Mouse (Mus musculus) forebrain, embryonic 13.5 days (tissue): ENCODE measurements around the gene Lrrn4cl. TPM values are rescaled to one million over a fixed set of nuclear protein-coding genes. Genes with fewer than 3 reads are reported as not detected.
"Not testable (repeated sequence)": the region's sequence is repeated elsewhere in the genome, so short reads cannot be mapped to it uniquely, and the experiment has no call there.

Experiments
- ATAC-seq: fragments of 200-750 bp; cut with Nextera tagmentation; 2 replicates; pipeline ENCODE4 v1.8.0; 2017
- H3K27ac ChIP-seq: fragments of 300-500 bp; sonication (generic); 2 replicates; pipeline ENCODE4 v1.5.1; 2015; ENCODE audit warnings: inconsistent platforms, mild to moderate bottlenecking, moderate library complexity
- H3K27me3 ChIP-seq: fragments of 300-500 bp; sonication (generic); 2 replicates; pipeline ENCODE4 v1.6.1; 2015; ENCODE audit warnings: mild to moderate bottlenecking, inconsistent platforms
- H3K36me3 ChIP-seq: fragments of 300-500 bp; sonication (generic); 2 replicates; pipeline ENCODE4 v1.6.1; 2015; ENCODE audit warnings: mild to moderate bottlenecking, inconsistent platforms; ENCODE audit not compliant: poor library complexity, severe bottlenecking
- H3K4me1 ChIP-seq: fragments of 300-500 bp; sonication (generic); 2 replicates; pipeline ENCODE4 v1.6.1; 2015; ENCODE audit warnings: inconsistent platforms
- H3K4me2 ChIP-seq: fragments of 300-500 bp; sonication (generic); 2 replicates; pipeline ENCODE4 v1.6.1; 2015; ENCODE audit warnings: inconsistent platforms, mild to moderate bottlenecking, moderate library complexity
- H3K4me3 ChIP-seq: fragments of 300-500 bp; sonication (generic); 2 replicates; pipeline ENCODE4 v1.5.1; 2015; ENCODE audit warnings: mild to moderate bottlenecking, inconsistent platforms
- H3K9ac ChIP-seq: fragments of 300-500 bp; sonication (generic); 2 replicates; pipeline ENCODE4 v1.6.1; 2015; ENCODE audit warnings: mild to moderate bottlenecking, inconsistent platforms
- H3K9me3 ChIP-seq: fragments of 300-500 bp; sonication (generic); replicated peaks from 2 replicates; pipeline ENCODE4 v1.6.1; 2016; ENCODE audit warnings: inconsistent platforms
- WGBS: fragments of 180-500 bp; shearing (Covaris S2); methylation state at CpG from one replicate; pipeline ENCODE4 v1.1.7; 2015; 5-methylcytosine and 5-hydroxymethylcytosine counted together
- polyA plus RNA-seq: library from polyadenylated mRNA; unstranded; fragments of >200 nt; fragmentation: Nextera tagmentation; extraction: Ambion mirVana; gene quantifications from 2 replicates; pipeline ENCODE4 v1.2.1, GENCODE M21; 2015

Lrrn4cl gene
- polyA plus RNA-seq, 1 experiment from 2014 or later: 0.39 TPM

DNA sequence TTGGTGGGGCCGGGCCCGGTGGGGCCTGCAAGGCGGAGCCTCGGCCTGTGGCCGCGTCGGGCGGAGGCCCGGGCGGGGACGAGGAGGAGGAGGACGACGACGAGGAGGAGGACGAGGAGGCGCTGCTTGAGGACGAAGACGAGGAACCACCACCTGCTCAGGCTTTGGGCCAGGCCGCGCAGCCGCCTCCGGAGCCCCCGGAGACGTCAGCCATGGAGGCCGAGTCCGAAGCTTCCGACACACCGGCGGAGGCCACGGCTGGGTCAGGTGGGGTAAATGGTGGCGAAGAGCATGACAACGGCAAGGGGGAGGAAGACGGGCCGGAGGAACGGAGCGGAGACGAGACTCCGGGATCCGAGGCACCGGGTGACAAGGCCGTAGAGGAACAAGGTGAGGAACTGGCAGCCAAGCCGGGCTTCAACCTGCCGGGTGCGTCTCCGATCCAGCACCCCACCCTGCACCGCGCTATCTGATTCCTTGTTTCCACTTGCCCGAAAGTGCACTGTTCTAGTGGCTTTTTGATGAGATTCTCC is 30.1 kb upstream of the Lrrn4cl start:
- peaks cover 43% of the 10 kb centered on the region for H3K36me3 ChIP-seq
- H3K9ac ChIP-seq: peak overlapping the region; percentile 99
- no peaks in the 10 kb centered on the region for H3K27me3 ChIP-seq
- under 1% methylated on average over 48 of the region's 48 CpGs for WGBS
- no peak for ATAC-seq
- H3K4me2 ChIP-seq: peak overlapping the region; percentile 92
- H3K4me1 ChIP-seq: peaks cover 53% of the 10 kb centered on the region
- peak overlapping the region; percentile 100 for H3K4me3 ChIP-seq
- H3K9me3 ChIP-seq: no peaks in the 10 kb centered on the region
- H3K27ac ChIP-seq: peak overlapping the region; percentile 99

DNA sequence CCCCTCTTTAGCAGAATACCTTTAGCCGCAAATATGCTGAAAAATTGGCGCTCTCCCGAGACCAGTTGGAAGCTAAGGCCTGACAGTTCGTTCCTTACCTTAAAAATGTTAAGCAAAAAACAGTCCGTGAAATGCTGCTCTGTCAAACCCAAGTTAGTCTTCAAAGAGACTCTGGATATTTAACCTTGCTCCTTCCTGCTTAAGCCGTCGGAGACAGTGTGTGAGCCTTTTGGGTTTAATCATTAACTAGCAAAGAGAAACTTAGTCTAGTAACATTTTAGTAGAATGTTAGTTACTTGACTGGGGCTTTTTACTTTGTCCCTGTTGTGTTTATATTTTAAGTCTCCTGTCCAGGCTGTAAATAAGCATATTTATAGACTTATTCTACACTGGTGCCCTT is 29.4 kb upstream of the Lrrn4cl start:
- WGBS: 1% methylated on average over 7 of the region's 7 CpGs
- Histone ChIP-seq H3K9me3 (no peaks in the 10 kb centered on the region), H3K9ac (peak overlapping the region; percentile 99), H3K4me2 (peak overlapping the region; percentile 92), H3K4me1 (peaks cover 48% of the 10 kb centered on the region), H3K27ac (no peak overlapping the region), H3K4me3 (peak overlapping the region; percentile 100), H3K36me3 (peaks cover 44% of the 10 kb centered on the region), H3K27me3 (no peaks in the 10 kb centered on the region)
- no peak for ATAC-seq

GRCm38 (mm10) chr19:8822696-8823095 is 27.9 kb upstream of the Lrrn4cl start:
- ATAC-seq: no peak
- H3K27ac ChIP-seq: no peak overlapping the region
- H3K4me1 ChIP-seq: peaks cover 33% of the 10 kb centered on the region
- peak overlapping the region; percentile 99 for H3K9ac ChIP-seq
- H3K9me3 ChIP-seq: no peaks in the 10 kb centered on the region
- 78% methylated on average over 8 of the region's 8 CpGs for WGBS
- H3K4me3 ChIP-seq: peak overlapping the region; percentile 100
- peaks cover 51% of the 10 kb centered on the region for H3K36me3 ChIP-seq
- H3K4me2 ChIP-seq: peak overlapping the region; percentile 92
- H3K27me3 ChIP-seq: no peaks in the 10 kb centered on the region

DNA sequence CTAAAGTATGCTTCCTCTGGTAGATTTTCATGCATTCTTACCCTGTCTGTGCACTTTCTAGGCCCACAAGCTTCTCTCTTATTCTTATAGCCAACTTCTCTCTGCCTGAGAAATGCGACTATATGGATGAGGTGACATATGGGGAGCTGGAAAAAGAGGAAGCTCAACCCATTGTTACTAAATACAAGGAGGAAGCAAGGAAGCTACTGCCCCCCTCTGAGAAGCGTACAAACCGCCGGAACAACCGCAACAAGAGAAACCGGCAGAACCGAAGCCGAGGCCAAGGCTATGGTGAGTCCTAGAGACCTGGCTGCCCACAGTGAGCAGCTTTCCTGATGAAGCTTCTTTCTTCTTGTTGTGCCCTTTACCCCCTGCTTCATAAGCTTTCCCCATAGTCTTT is 20.9 kb upstream of the Lrrn4cl start, which contains the start of gene AC129217.1:
Gene AC129217.1 (plus strand): TSS at position 114 of the 400 bp plus-strand sequence.
- no peaks in the 10 kb centered on the region for H3K4me1 ChIP-seq
- peaks cover 99% of the 10 kb centered on the region for H3K36me3 ChIP-seq
- 89% methylated on average over 8 of the region's 8 CpGs for WGBS
- no peak within 1 kb of the TSS for H3K27ac ChIP-seq
- H3K27me3 ChIP-seq: no peaks in the 10 kb centered on the region
- H3K4me3 ChIP-seq: no peak within 1 kb of the TSS
- H3K9ac ChIP-seq: no peak within 1 kb of the TSS
- no peaks in the 10 kb centered on the region for H3K9me3 ChIP-seq
- ATAC-seq: no peak
- H3K4me2 ChIP-seq: no peak within 1 kb of the TSS

DNA sequence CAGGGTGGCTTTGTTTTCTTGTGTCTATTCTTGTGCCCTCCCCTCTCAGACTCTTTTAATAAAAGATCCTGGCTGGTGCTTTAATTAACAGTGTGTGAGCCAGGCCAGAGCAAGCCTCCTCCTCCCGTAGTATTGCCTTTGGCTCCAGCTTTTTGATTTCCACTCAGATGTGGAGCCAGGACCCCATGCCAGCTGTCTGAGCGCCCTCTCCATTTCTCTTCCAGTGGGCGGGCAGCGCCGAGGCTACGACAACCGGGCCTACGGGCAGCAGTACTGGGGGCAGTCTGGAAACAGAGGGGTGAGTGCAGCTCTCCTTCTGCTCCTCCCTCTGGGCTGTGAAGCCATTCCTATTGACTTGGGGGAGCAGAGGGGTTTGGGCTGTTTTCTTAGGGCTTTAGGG is 19.9 kb upstream of the Lrrn4cl start:
- H3K4me3 ChIP-seq: no peak overlapping the region
- no peaks in the 10 kb centered on the region for H3K27me3 ChIP-seq
- H3K36me3 ChIP-seq: peaks cover 98% of the 10 kb centered on the region
- no peak overlapping the region for H3K4me2 ChIP-seq
- ATAC-seq: 0 out of 2 replicates have a peak, but pooled peaks have one; percentile 27
- H3K9ac ChIP-seq: no peak overlapping the region
- no peaks in the 10 kb centered on the region for H3K4me1 ChIP-seq
- H3K27ac ChIP-seq: no peak overlapping the region
- 87% methylated on average over 8 of the region's 8 CpGs for WGBS
- H3K9me3 ChIP-seq: no peaks in the 10 kb centered on the region

- Histone ChIP-seq H3K4me1 (no peaks in the 10 kb centered on the region), H3K27ac (no peak overlapping the region), H3K9ac (no peak overlapping the region), H3K36me3 (peaks cover 98% of the 10 kb centered on the region), H3K4me2 (no peak overlapping the region), H3K4me3 (no peak overlapping the region), H3K27me3 (no peaks in the 10 kb centered on the region), H3K9me3 (no peaks in the 10 kb centered on the region)
- no peak for ATAC-seq
- WGBS: 81% methylated on average over 11 of the region's 11 CpGs
These were observed 19.3 kb upstream of the Lrrn4cl start for GRCm38 (mm10) chr19:8831262-8831661.

- Histone ChIP-seq H3K27me3 (no peaks in the 10 kb centered on the region), H3K9me3 (no peaks in the 10 kb centered on the region), H3K36me3 (peaks cover 83% of the 10 kb centered on the region), H3K4me2 (no peak overlapping the region), H3K4me3 (no peak overlapping the region), H3K4me1 (no peaks in the 10 kb centered on the region; the same call in 1 of the 2 replicates), H3K9ac (no peak overlapping the region), H3K27ac (no peak overlapping the region)
- WGBS: 91% methylated on average over 4 of the region's 4 CpGs
- ATAC-seq: no peak
These were observed 17.6 kb upstream of the Lrrn4cl start for GRCm38 (mm10) chr19:8832971-8833370.

- Histone ChIP-seq H3K27ac (peak overlapping the region; percentile 99), H3K4me1 (peaks cover 27% of the 10 kb centered on the region), H3K36me3 (peaks cover 53% of the 10 kb centered on the region)
- H3K9ac ChIP-seq, ATAC-seq, H3K4me2 ChIP-seq, H3K27me3 ChIP-seq, H3K9me3 ChIP-seq, H3K4me3 ChIP-seq: not testable (repeated sequence)
- 97% methylated on average over 10 of the region's 10 CpGs for WGBS
These were observed 14.2 kb upstream of the Lrrn4cl start for GRCm38 (mm10) chr19:8836327-8836726.

- ATAC-seq: peak; percentile 79
- Histone ChIP-seq H3K9me3 (no peaks in the 10 kb centered on the region), H3K4me1 (peaks cover 27% of the 10 kb centered on the region), H3K4me3 (peak within 1 kb of the TSS; percentile 65), H3K36me3 (peaks cover 44% of the 10 kb centered on the region), H3K27ac (peak within 1 kb of the TSS; percentile 99), H3K4me2 (peak within 1 kb of the TSS; percentile 83), H3K9ac (peak within 1 kb of the TSS; percentile 90), H3K27me3 (no peaks in the 10 kb centered on the region)
- under 1% methylated on average over 38 of the region's 38 CpGs for WGBS
These were observed 13.2 kb upstream of the Lrrn4cl start, which contains the start of gene Bscl2 for GRCm38 (mm10) chr19:8837251-8837791. Gene Bscl2, plus strand, starts transcription at chr19:8837467.

- Histone ChIP-seq H3K4me2 (peak overlapping the region; percentile 83), H3K4me1 (peaks cover 27% of the 10 kb centered on the region), H3K9ac (peak overlapping the region; percentile 90), H3K9me3 (no peaks in the 10 kb centered on the region), H3K27ac (peak overlapping the region; percentile 99), H3K27me3 (no peaks in the 10 kb centered on the region), H3K36me3 (peaks cover 41% of the 10 kb centered on the region), H3K4me3 (peak overlapping the region; percentile 65)
- ATAC-seq: peak; percentile 14
- WGBS: 7% methylated on average over 15 of the region's 15 CpGs
These were observed 12.4 kb upstream of the Lrrn4cl start for GRCm38 (mm10) chr19:8838041-8838730.

GRCm38 (mm10) chr19:8839103-8839907 is 11.3 kb upstream of the Lrrn4cl start, which contains the start of gene Gng3:
Gene Gng3, minus strand, starts transcription at chr19:8839194.
- 32% methylated on average over 11 of the region's 11 CpGs for WGBS
- H3K4me1 ChIP-seq: peaks cover 27% of the 10 kb centered on the region
- peak within 1 kb of the TSS; percentile 65 for H3K4me3 ChIP-seq
- no peaks in the 10 kb centered on the region for H3K27me3 ChIP-seq
- peak; percentile 79 for ATAC-seq
- peak within 1 kb of the TSS; percentile 90 for H3K9ac ChIP-seq
- peak within 1 kb of the TSS; percentile 83 for H3K4me2 ChIP-seq
- H3K36me3 ChIP-seq: peaks cover 29% of the 10 kb centered on the region
- H3K9me3 ChIP-seq: no peaks in the 10 kb centered on the region
- peak within 1 kb of the TSS; percentile 99 for H3K27ac ChIP-seq
